Mouse (Mus musculus): ENCODE measurements at regions not wholly inside any gene's neighbourhood (a gene's known extent, or its start where the extent isn't known, plus 50 kb on each side); places are given as distances from the start of the nearest gene placed in this dataset.
A peak's percentile ranks its signal among the peaks of the same experiment; 100 is the strongest.

DNA sequence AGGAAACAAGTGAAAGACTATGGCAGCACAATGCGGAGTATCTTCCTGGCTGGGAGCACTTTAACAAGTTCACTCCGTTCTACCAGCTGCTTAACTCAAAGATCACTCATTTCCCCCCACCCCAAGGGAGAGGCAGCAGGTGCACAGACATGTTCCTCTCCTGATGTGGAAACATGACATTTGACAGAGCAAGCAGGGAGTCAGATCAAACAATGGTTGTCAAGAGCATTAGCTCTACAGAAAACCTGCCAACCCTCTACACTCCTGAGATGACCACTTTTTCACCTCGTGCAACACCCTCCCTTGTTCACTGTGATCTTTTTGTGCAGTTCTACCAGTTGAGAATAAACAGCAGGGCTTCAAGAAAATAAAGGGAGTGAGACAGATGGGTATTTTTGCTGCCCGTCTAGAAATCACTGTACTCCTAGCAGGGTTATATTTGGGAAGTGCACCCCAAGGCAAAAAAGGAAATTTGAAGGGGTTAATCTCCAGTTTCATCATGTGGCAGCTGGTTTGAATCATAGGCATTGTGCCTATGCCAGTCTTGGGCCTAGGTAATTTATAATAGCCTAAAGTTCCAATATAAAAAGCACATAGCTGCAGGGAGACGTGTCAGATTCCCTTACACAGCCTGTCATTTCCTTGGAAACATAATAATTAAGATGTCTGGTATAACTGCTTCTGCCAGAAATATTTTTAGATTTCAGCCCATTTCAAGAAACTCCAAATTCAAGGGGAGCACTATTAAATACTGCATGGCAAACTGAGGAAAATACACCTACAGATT, 210.5 kb upstream of the Epha6 start:
- peak; percentile 71 for ATAC-seq (ENCODE audit: low FRiP score)
- H3K4me3 ChIP-seq: no peak overlapping the region
- no peaks in the 10 kb centered on the region for H3K9me3 ChIP-seq (replicated peaks)
- no peak overlapping the region for H3K27ac ChIP-seq
- 42% methylated on average over 5 of the region's 5 CpGs for WGBS
- no peak overlapping the region for H3K9ac ChIP-seq
- no peaks in the 10 kb centered on the region for H3K36me3 ChIP-seq
- 0 out of 2 replicates have a peak, but pooled peaks cover 2% of the 10 kb centered on the region for H3K4me1 ChIP-seq
- no peak overlapping the region for H3K4me2 ChIP-seq (replicated peaks)
- no peaks in the 10 kb centered on the region for H3K27me3 ChIP-seq

DNA sequence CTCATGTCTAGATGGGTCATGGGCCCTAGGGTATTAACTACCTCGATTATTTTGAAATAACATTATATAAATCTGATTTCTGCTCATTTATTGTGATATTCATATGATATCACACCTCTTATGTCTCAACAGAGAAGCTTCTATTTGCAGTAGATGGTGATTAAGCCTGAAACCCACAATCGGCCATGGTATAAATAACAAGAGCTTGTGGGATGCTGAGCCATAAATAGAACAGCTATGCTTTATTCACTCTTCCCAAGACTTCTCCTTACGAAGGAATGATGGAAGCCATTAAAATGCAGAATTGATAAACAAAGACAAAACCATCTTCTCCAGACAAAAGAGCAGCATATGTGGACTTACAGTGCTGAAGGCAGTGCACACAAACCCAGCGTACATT, 195.4 kb upstream of the Epha6 start:
- Histone ChIP-seq H3K4me3 (no peak overlapping the region), H3K9ac (no peak overlapping the region), H3K4me2 (replicated peaks) (no peak overlapping the region), H3K4me1 (no peaks in the 10 kb centered on the region), H3K36me3 (no peaks in the 10 kb centered on the region), H3K27ac (no peak overlapping the region), H3K9me3 (replicated peaks) (no peaks in the 10 kb centered on the region), H3K27me3 (no peaks in the 10 kb centered on the region)
- no peak for ATAC-seq (ENCODE audit: low FRiP score)
- 75% methylated on average over 4 of the region's 4 CpGs for WGBS

Data from hindbrain, embryonic 12.5 days (tissue).